Mouse (Mus musculus): Measurements from ENCODE around the gene Zfpm1. TPM values are rescaled to one million over a fixed set of nuclear protein-coding genes. Genes with fewer than 3 reads are reported as not detected.

Gene Zfpm1
- polyA plus RNA-seq, 1 experiment from 2014 or later, result 1.5 TPM

DNA sequence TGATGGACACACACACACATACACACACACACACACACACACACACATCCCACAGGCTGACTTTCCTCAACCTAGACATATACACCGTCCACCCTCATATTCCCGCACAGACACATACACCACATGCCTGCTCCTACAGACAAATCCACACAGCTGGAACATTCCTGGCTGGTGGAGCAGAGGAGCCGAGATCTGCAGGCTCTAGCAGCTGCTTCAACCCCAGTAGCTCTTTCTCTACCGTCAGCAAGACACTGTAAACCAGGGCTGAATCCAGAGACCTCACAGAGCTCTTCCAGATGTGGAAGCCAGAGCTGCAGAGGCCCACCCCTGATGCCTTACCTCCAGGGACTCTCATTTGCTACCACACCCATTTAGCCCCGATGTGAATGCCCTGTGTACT lies 80.3 kb downstream of the Zfpm1 start:
- no peak overlapping the region for H3K27ac ChIP-seq (replicated peaks)
- DNase-seq (ENCODE audit: low spot score), result no peak
- H3K27me3 ChIP-seq (replicated peaks; ENCODE audit: low read depth, poor library complexity, severe bottlenecking), result peaks cover 39% of the 10 kb centered on the region

DNA sequence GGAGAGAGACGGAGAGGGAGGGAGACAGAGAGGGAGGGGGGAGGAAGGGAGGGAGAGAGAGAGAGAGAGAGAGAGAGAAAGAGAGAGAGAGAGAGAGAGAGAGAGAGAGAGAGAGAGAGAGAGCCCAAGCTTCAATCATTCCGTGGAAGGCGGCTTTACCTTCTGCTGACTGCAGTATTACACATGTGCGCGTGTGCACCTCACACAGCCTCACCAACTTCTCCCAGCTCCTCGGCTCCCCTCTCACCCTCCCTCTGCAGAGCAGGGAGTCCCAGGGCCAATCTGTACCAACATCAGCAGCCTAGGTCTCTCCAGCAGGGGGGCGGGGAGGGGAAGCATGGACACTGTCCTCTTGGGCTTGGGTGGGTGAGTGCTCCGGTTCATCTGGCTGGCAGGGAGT lies 81.0 kb downstream of the Zfpm1 start:
- WGBS, result 29% methylated on average over 8 of the region's 8 CpGs
- H3K4me3 ChIP-seq, result no peak overlapping the region
- no peak for DNase-seq (ENCODE audit: low spot score)
- no peaks in the 10 kb centered on the region for H3K9me3 ChIP-seq
- H3K27me3 ChIP-seq (replicated peaks; ENCODE audit: low read depth, poor library complexity, severe bottlenecking), result peaks cover 33% of the 10 kb centered on the region
- peaks cover 11% of the 10 kb centered on the region for H3K4me1 ChIP-seq
- no peaks in the 10 kb centered on the region for H3K36me3 ChIP-seq (replicated peaks)
- 0 out of 2 replicates have a peak overlapping the region, but pooled peaks have one; percentile 35 for H3K27ac ChIP-seq (replicated peaks)

More for the DNA sequence above, 80.3 kb downstream of the Zfpm1 start:
- Histone ChIP-seq H3K9me3 (no peaks in the 10 kb centered on the region), H3K4me3 (no peak overlapping the region), H3K36me3 (replicated peaks) (no peaks in the 10 kb centered on the region), H3K4me1 (peaks cover 11% of the 10 kb centered on the region)
- 48% methylated on average over 5 of the region's 5 CpGs for WGBS

DNA sequence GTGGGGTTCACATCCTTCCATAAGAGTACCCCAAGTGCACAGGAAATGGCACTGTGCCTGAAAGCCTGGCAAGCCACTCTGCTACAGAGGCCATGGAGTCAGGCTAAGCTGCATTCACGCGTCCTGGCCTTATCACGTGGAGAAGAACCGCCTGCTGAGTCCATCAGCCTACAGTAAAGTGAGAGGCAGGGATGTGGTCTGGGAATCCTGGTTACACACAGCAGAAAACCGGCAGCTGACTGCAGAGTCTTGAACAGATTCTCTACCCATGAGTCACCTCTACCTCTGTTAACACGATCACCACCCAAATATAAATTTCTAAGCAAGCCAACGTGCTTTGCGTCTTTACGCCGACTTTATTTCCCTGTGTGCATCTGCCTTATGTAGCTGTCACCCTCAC lies 86.6 kb downstream of the Zfpm1 start:
- Histone ChIP-seq H3K4me1 (peaks cover 9% of the 10 kb centered on the region), H3K27ac (replicated peaks) (no peak overlapping the region), H3K9me3 (no peaks in the 10 kb centered on the region), H3K4me3 (no peak overlapping the region), H3K36me3 (replicated peaks) (no peaks in the 10 kb centered on the region), H3K27me3 (replicated peaks; ENCODE audit: low read depth, poor library complexity, severe bottlenecking) (peaks cover 18% of the 10 kb centered on the region)
- 81% methylated on average over 10 of the region's 10 CpGs for WGBS
- DNase-seq (ENCODE audit: low spot score), result no peak

DNA sequence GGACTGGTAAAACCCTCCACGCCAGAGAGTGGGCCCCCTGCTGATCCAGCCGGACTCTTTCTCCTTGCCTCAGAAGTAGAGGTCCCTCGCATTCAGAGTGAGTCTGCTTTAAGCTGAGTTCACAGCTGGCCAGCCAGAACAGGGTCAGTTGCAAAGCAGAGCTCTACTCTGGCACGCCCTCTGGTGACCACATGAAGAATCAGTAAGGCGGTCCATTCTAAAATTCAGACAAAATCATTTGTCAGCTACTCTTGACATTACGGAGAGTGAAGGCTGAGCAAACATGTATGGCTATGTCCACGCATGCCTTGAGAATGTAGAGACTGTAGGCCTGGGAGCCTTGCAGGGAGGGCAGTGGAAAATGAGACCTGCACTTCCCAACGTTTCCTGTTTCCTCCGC lies 87.7 kb downstream of the Zfpm1 start:
- WGBS, result 13% methylated on average over 9 of the region's 9 CpGs
- Histone ChIP-seq H3K4me3 (no peak overlapping the region), H3K4me1 (peaks cover 9% of the 10 kb centered on the region), H3K36me3 (replicated peaks) (no peaks in the 10 kb centered on the region), H3K27ac (replicated peaks) (no peak overlapping the region), H3K9me3 (no peaks in the 10 kb centered on the region), H3K27me3 (replicated peaks; ENCODE audit: low read depth, poor library complexity, severe bottlenecking) (peaks cover 14% of the 10 kb centered on the region)
- DNase-seq (ENCODE audit: low spot score), result peak; percentile 77

DNA sequence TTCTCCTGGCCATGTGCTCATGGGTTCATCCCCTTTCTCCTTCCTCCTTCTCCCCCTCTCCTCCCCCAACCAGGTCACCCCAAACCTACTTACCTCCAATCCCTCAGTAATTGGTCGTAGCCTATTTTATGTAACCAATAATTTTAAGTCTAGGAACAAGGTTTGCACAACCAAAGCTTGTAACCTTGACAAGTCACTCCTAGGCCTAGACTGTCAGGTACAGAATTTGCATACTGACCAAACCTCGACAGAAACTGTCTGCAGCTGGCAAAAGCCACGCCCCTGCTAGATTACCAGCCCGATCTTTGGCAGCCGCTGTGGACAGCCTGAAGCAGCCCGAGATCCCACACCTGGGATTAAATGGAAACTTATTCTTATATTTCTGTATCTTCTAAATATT lies 89.8 kb downstream of the Zfpm1 start:
- WGBS, result 80% methylated on average over 6 of the region's 6 CpGs
- Histone ChIP-seq H3K36me3 (replicated peaks) (no peaks in the 10 kb centered on the region), H3K4me1 (peaks cover 15% of the 10 kb centered on the region), H3K4me3 (no peak overlapping the region), H3K9me3 (no peaks in the 10 kb centered on the region), H3K27me3 (replicated peaks; ENCODE audit: low read depth, poor library complexity, severe bottlenecking) (peaks cover 14% of the 10 kb centered on the region), H3K27ac (replicated peaks) (no peak overlapping the region)
- no peak for DNase-seq (ENCODE audit: low spot score)

DNA sequence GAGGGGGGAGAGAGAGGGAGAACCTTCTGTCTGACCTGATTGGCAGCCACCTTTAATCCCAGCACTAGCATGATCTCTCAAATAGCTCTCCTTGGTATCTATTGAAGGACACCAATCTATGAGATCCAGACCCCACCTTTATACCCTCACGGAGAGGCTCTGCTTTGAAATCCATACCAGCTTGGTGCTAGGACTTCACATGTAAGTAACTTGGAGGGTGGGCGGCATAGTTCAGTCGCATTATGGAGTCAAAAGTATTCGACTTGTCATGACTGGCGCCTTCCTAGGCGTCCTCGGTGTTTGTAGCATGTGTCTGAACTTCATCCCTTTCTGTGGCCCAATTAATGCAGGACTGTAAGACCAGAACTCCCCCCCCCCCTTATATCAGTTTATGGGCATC lies 93.4 kb downstream of the Zfpm1 start:
- H3K27ac ChIP-seq (replicated peaks), result no peak overlapping the region
- no peaks in the 10 kb centered on the region for H3K9me3 ChIP-seq
- peaks cover 24% of the 10 kb centered on the region for H3K36me3 ChIP-seq (replicated peaks)
- H3K4me3 ChIP-seq, result peak overlapping the region; percentile 89; the same call in 1 of the 2 replicates
- peaks cover 21% of the 10 kb centered on the region for H3K4me1 ChIP-seq
- DNase-seq (ENCODE audit: low spot score), result no peak
- H3K27me3 ChIP-seq (replicated peaks; ENCODE audit: low read depth, poor library complexity, severe bottlenecking), result 0 out of 2 replicates have a peak, but pooled peaks cover 4% of the 10 kb centered on the region
- 93% methylated on average over 7 of the region's 7 CpGs for WGBS

DNA sequence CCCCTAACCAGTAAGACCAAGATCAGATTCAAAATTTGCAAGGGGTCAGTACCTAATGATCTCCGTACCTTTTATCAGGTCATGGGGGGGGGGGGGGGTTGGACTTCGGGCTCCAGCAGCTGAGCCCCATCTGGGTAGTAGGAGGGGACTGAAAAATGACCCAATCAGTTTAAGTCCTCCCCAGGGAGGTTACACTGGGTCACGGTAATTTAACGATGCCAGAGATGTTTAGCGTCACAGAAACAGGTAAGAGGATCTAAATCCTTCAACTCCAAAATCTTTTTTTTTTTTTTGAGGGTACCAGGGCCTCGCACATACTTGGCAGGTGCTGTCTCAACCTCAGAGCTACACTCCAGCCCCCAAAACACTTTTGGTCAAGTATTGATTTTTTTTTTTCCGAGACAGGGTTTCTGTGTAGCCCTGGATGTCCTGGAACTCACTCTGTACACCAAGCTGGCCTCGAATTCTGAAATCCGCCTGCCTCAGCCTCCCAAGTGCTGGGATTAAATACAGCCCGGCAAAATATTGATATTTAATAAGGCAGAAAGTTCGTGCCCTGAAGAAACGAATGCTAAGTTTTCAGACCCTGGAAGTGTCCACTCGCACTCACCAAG lies 93.9 kb downstream of the Zfpm1 start:
- peak overlapping the region; percentile 94 for H3K27ac ChIP-seq (replicated peaks)

DNA sequence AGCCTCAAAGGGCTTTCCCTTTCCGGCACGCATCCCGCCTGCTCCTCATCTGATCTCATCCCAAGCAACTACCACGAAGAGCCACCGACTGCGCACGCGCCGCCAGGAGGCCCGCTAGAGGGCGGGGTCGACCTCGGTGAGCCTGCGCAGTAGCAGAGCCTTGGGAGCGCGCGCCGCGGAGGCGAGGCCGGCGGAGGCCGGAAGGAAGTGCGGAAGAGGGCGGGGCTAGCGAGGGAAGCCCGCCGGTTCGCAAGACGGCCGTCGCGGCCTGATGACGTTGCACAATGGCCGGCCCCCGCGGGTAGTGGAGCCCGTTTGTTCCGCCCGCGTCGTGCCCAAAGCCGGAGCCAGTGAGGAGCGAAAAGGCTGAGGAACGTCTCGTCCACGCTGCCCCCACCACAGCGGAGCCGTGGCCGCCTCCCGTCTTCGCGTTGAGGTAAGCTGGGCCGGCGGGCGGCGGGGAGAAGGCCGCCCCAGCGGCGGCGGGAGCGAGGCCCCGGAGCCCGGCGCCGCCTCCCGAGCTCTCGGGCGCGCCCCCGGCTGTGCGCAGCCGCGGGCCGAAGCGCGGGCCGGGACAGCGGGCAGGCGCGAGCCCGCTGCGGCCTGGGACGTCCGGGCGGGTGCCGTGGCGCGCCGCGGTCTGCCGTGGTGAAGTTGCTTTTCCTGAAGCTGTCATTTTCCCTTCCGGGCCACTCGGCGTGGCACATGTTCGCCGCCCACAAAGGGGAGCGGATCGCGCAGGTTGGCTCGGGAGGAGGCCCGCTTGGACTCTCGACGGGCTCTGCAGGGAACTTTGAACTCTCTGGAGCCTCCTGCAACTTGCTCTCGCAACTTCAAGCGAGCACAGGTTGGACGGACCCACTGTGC lies 94.7 kb downstream of the Zfpm1 start, which contains the start of gene Zc3h18:
TSS of gene Zc3h18 (plus strand) at position 245 of the 867 bp plus-strand sequence.
- peak within 1 kb of the TSS; percentile 89 for H3K4me3 ChIP-seq
- under 1% methylated on average over 107 of the region's 107 CpGs for WGBS
- DNase-seq (ENCODE audit: low spot score), result peak; percentile 100
- peaks cover 36% of the 10 kb centered on the region for H3K36me3 ChIP-seq (replicated peaks)
- H3K27me3 ChIP-seq (replicated peaks; ENCODE audit: low read depth, poor library complexity, severe bottlenecking), result no peaks in the 10 kb centered on the region
- peaks cover 23% of the 10 kb centered on the region for H3K4me1 ChIP-seq
- peak within 1 kb of the TSS; percentile 94 for H3K27ac ChIP-seq (replicated peaks)
- no peaks in the 10 kb centered on the region for H3K9me3 ChIP-seq

More for the DNA sequence above, 93.9 kb downstream of the Zfpm1 start:
- H3K4me3 ChIP-seq, result peak overlapping the region; percentile 89
- no peak for DNase-seq (ENCODE audit: low spot score)
- H3K27me3 ChIP-seq (replicated peaks; ENCODE audit: low read depth, poor library complexity, severe bottlenecking), result 0 out of 2 replicates have a peak, but pooled peaks cover 1% of the 10 kb centered on the region
- H3K36me3 ChIP-seq (replicated peaks), result peaks cover 29% of the 10 kb centered on the region
- WGBS, result 29% methylated on average over 13 of the region's 13 CpGs
- H3K4me1 ChIP-seq, result peaks cover 21% of the 10 kb centered on the region
- no peaks in the 10 kb centered on the region for H3K9me3 ChIP-seq

DNA sequence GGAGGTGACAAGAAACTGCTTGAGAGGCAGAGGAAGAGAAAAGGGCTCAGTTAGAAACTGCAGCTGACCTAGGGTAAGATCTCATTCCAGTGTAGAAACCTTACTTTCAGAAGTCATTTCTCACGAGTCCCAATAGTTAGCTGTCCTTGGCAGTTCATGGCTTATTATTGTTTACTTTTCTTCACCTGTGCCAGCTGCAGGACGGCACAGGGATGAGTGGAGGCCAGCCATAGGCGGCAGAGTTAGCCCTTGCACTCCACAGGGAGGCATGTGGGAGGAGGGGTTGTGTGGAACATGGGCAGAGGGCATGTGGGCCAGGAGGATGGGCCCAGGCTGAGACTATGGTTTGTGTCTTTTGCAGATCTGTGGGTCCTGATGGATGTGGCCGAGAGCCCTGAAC lies 101.1 kb downstream of the Zfpm1 start:
- no peak for DNase-seq (ENCODE audit: low spot score)
- H3K36me3 ChIP-seq (replicated peaks), result peaks cover 96% of the 10 kb centered on the region
- no peaks in the 10 kb centered on the region for H3K9me3 ChIP-seq
- 88% methylated on average over 4 of the region's 4 CpGs for WGBS
- no peaks in the 10 kb centered on the region for H3K27me3 ChIP-seq (replicated peaks; ENCODE audit: low read depth, poor library complexity, severe bottlenecking)
- H3K4me1 ChIP-seq, result peaks cover 8% of the 10 kb centered on the region
- H3K4me3 ChIP-seq, result no peak overlapping the region
- no peak overlapping the region for H3K27ac ChIP-seq (replicated peaks)

Other genes starting within 250 kb of the Zfpm1 start
- gene Trhr2, start 78.6 kb downstream of the Zfpm1 start, polyA plus RNA-seq (2016; fragmentation: Nextera tagmentation; extraction: Ambion mirVana), result not detected in 2 replicates
- gene Zc3h18, start 94.5 kb downstream of the Zfpm1 start, polyA plus RNA-seq (2016; fragmentation: Nextera tagmentation; extraction: Ambion mirVana), result 81.8 and 82.5 TPM in 2 replicates
- 0.29 TPM in 1 of 2 replicates, not detected in the other for gene Il17c, start 139.9 kb downstream of the Zfpm1 start, polyA plus RNA-seq (2016; fragmentation: Nextera tagmentation; extraction: Ambion mirVana)
- gene Cyba, start 150.8 kb downstream of the Zfpm1 start, polyA plus RNA-seq (2016; fragmentation: Nextera tagmentation; extraction: Ambion mirVana), result 60.2 and 62.6 TPM in 2 replicates
- 51.2 and 59.9 TPM in 2 replicates for gene Mvd, start 161.3 kb downstream of the Zfpm1 start, polyA plus RNA-seq (2016; fragmentation: Nextera tagmentation; extraction: Ambion mirVana)
- gene Snai3, start 178.6 kb downstream of the Zfpm1 start, polyA plus RNA-seq (2016; fragmentation: Nextera tagmentation; extraction: Ambion mirVana), result 0.57 and 0.67 TPM in 2 replicates
- 32.1 and 33.6 TPM in 2 replicates for gene Rnf166, start 193.9 kb downstream of the Zfpm1 start, polyA plus RNA-seq (2016; fragmentation: Nextera tagmentation; extraction: Ambion mirVana)
- 69.9 and 72.9 TPM in 2 replicates for gene Ctu2, start 194.0 kb downstream of the Zfpm1 start, polyA plus RNA-seq (2016; fragmentation: Nextera tagmentation; extraction: Ambion mirVana)

Data from embryonic facial prominence, embryonic 10.5 days (tissue).